Mouse (Mus musculus) G1E (cell line): Measurements from ENCODE around the gene Dnm3. TPM values are rescaled to one million over a fixed set of nuclear protein-coding genes. Genes with fewer than 3 reads are reported as not detected.

Source experiments
- ATAC-seq: 2 replicates; pipeline ENCODE4 v1.8.0; 2016; ENCODE audit warnings: mild to moderate bottlenecking; ENCODE audit not compliant: insufficient number of reproducible peaks, poor library complexity, low FRiP score, severe bottlenecking; ENCODE audit errors: extremely low read depth
- DNase-seq: peaks from one replicate; pipeline ENCODE4 v3.0.0; 2012; ENCODE audit warnings: low spot score
- H3K27me3 ChIP-seq: 2 replicates; pipeline ENCODE4 v1.6.1; 2012; ENCODE audit warnings: mild to moderate bottlenecking, low read length, inconsistent platforms; ENCODE audit not compliant: insufficient read depth
- H3K36me3 ChIP-seq: replicated peaks from 2 replicates; pipeline ENCODE3; 2012; ENCODE audit warnings: mild to moderate bottlenecking, inconsistent platforms
- H3K4me1 ChIP-seq: 2 replicates; pipeline ENCODE4 v1.6.1; 2012; ENCODE audit warnings: low read depth, low read length, inconsistent platforms, mixed read lengths; ENCODE audit not compliant: insufficient read depth
- H3K4me3 ChIP-seq: 2 replicates; pipeline ENCODE4 v1.5.1; 2012; ENCODE audit warnings: low read depth, mild to moderate bottlenecking, inconsistent platforms, low read length, moderate library complexity, mixed read lengths
- H3K9me3 ChIP-seq: replicated peaks from 2 replicates; pipeline ENCODE4 v1.6.1; 2012; ENCODE audit warnings: inconsistent platforms
- CTCF ChIP-seq: IDR thresholded peaks from 2 replicates; pipeline ENCODE4 v1.5.1; 2012; ENCODE audit warnings: low read depth, low read length, inconsistent platforms, mixed read lengths
- GATA1 ChIP-seq: IDR thresholded peaks from 2 replicates; pipeline ENCODE4 v1.6.1; 2012; ENCODE audit warnings: borderline replicate concordance, low read length, inconsistent platforms, mixed read lengths
- GATA2 ChIP-seq: IDR thresholded peaks from 2 replicates; pipeline ENCODE4 v1.6.1; 2012; ENCODE audit warnings: low read depth, low read length, inconsistent platforms, borderline replicate concordance
- POLR2AphosphoS5 ChIP-seq: IDR thresholded peaks from 2 replicates; pipeline ENCODE4 v1.6.1; 2012; ENCODE audit warnings: low read depth, low read length, inconsistent platforms; ENCODE audit not compliant: insufficient replicate concordance
- TAL1 ChIP-seq: conservative IDR thresholded peaks from 2 replicates; pipeline ENCODE4 v1.6.1; 2012; ENCODE audit warnings: low read depth, low read length, inconsistent platforms, mixed read lengths
- polyA plus RNA-seq: library from polyadenylated mRNA; stranded (reverse); fragments of >175 nt; gene quantifications from 2 replicates; pipeline ENCODE4 v1.2.3, GENCODE M21; 2012
- total RNA-seq, 2 experiments: library from RNA; stranded (forward) in 1 of 2; stranded (reverse) in 1 of 2; fragments of 200-1000 nt in 1 of 2; fragments of >200 nt in 1 of 2; fragmentation: Nextera tagmentation in 1 of 2; gene quantifications; 2 replicates each; pipeline ENCODE4 v1.2.3; 2014 to 2017

Gene Dnm3
- total and polyA plus RNA-seq, 3 experiments = 0.27 to 0.66 TPM; not detected in 1

GRCm38 (mm10) chr1:162254944-162255343, 222.9 kb downstream of the Dnm3 start:
- H3K4me3 ChIP-seq = no peak overlapping the region
- no peaks in the 10 kb centered on the region for H3K9me3 ChIP-seq
- DNase-seq (no peak), ATAC-seq (no peak)
- 0 out of 2 replicates have a peak, but pooled peaks cover 4% of the 10 kb centered on the region for H3K27me3 ChIP-seq
- no peaks in the 10 kb centered on the region for H3K36me3 ChIP-seq
- H3K4me1 ChIP-seq = no peaks in the 10 kb centered on the region
- TF ChIP-seq CTCF (no peak), GATA1 (no peak), GATA2 (no peak), TAL1 (no peak), POLR2AphosphoS5 (no peak)

DNA sequence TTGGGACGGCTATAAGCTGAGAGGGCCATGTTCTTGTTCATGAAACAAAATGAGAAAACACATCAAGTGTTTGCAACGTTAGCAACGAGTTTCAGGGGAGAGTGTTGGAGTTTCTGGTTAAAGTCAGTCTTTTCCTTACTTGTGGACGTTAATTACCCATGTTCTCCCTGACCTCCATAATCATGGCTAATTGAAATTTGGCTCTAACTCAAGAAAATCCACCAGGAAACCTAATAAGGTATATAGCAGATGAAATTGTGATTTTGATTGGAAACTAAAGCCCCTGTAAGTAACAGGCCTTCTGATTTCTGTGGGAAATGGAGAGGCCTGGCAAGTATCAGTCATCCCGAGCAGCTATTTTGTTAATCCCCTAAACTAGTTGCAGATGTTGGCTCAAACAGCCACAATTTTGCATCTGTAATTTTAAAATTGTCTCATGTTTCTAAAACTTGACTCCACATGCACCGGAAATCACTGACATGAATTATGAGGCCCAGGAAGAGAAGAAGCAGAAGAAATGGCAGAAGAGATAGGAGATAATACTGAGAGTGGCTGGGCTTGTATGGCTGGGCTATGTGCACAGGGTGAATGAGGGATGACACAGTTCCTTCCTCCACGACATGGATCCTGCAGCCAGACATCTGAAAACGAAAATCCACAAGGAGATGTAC, 223.7 kb downstream of the Dnm3 start:
- no peak for DNase-seq
- no peaks in the 10 kb centered on the region for H3K4me1 ChIP-seq
- no peaks in the 10 kb centered on the region for H3K9me3 ChIP-seq
- no peak for ATAC-seq
- H3K27me3 ChIP-seq = 0 out of 2 replicates have a peak, but pooled peaks cover 4% of the 10 kb centered on the region
- no peaks in the 10 kb centered on the region for H3K36me3 ChIP-seq
- TF ChIP-seq POLR2AphosphoS5 = no peak
- no peak for TF ChIP-seq GATA1
- no peak for TF ChIP-seq GATA2
- TF ChIP-seq CTCF = no peak
- no peak for TF ChIP-seq TAL1
- no peak overlapping the region for H3K4me3 ChIP-seq

- 0 out of 2 replicates have a peak, but pooled peaks cover 2% of the 10 kb centered on the region for H3K27me3 ChIP-seq
- ATAC-seq (no peak), DNase-seq (no peak)
- H3K9me3 ChIP-seq = no peaks in the 10 kb centered on the region
- no peaks in the 10 kb centered on the region for H3K36me3 ChIP-seq
- TF ChIP-seq CTCF (no peak), GATA1 (no peak), POLR2AphosphoS5 (no peak), TAL1 (no peak), GATA2 (no peak)
- no peak overlapping the region for H3K4me3 ChIP-seq
- no peaks in the 10 kb centered on the region for H3K4me1 ChIP-seq
These were observed 225.0 kb downstream of the Dnm3 start for GRCm38 (mm10) chr1:162252869-162253268.

GRCm38 (mm10) chr1:162247216-162247615, 230.6 kb downstream of the Dnm3 start:
- Histone ChIP-seq H3K4me3 (no peak overlapping the region), H3K9me3 (no peaks in the 10 kb centered on the region), H3K27me3 (no peaks in the 10 kb centered on the region), H3K36me3 (no peaks in the 10 kb centered on the region), H3K4me1 (no peaks in the 10 kb centered on the region)
- TF ChIP-seq GATA1 (no peak), GATA2 (no peak), CTCF (no peak), TAL1 (no peak), POLR2AphosphoS5 (no peak)
- DNase-seq = no peak
- no peak for ATAC-seq

GRCm38 (mm10) chr1:162243651-162243990, 234.2 kb downstream of the Dnm3 start:
- Histone ChIP-seq H3K9me3 (no peaks in the 10 kb centered on the region), H3K4me3 (no peak overlapping the region), H3K27me3 (no peaks in the 10 kb centered on the region), H3K4me1 (no peaks in the 10 kb centered on the region), H3K36me3 (no peaks in the 10 kb centered on the region)
- ATAC-seq = no peak
- TF ChIP-seq TAL1 (no peak), CTCF (no peak), GATA1 (no peak), GATA2 (no peak), POLR2AphosphoS5 (no peak)
- DNase-seq = no peak

DNA sequence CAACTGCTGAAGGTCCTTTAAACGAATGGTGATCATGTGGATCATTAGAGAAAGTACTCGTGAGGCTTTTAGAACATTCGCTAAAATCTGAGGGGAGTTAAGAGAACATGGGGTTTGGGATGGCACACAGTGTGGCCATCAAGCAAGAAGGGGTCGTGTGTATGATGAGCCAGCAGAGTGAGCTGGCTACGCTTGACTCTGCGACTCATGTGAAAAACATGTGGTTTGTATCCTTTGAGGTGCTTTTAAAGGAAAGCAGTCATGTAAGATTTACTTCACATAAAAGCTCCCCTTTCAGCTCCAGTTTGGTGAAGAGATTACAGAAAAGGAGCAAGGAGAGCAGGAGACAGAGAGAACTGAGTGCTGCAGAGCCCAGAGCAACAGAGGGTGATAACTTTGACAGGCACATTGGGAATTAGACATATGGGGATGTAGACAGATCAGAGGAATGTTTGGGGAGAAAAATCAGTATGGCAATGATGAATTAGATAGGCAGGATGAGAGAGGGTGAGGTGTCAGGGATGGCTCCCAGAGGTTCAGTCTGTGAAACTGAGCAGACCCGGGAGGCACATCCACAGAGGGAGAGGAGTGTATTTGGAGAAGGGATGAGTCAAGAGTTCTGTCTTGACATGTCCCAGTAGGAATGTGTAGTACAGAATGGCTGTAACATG, 234.7 kb downstream of the Dnm3 start:
- DNase-seq = no peak
- H3K27me3 ChIP-seq = no peaks in the 10 kb centered on the region

More for the DNA sequence above, 234.7 kb downstream of the Dnm3 start:
- no peak for ATAC-seq
- Histone ChIP-seq H3K9me3 (no peaks in the 10 kb centered on the region), H3K36me3 (no peaks in the 10 kb centered on the region), H3K4me3 (no peak overlapping the region), H3K4me1 (no peaks in the 10 kb centered on the region)
- TF ChIP-seq GATA2 = no peak
- TF ChIP-seq TAL1 = no peak
- TF ChIP-seq POLR2AphosphoS5 = no peak
- no peak for TF ChIP-seq CTCF
- no peak for TF ChIP-seq GATA1
